Mouse (Mus musculus): ENCODE results near the gene Sla2. TPM values are rescaled to one million over a fixed set of nuclear protein-coding genes. Genes with fewer than 3 reads are reported as not detected.
"Not testable (repeated sequence)": the region's sequence is repeated elsewhere in the genome, so short reads cannot be mapped to it uniquely, and the experiment has no call there.

The Sla2 gene
- polyA plus RNA-seq, 2 experiments from 2014 or later = 57.8 to 67.4 TPM

DNA sequence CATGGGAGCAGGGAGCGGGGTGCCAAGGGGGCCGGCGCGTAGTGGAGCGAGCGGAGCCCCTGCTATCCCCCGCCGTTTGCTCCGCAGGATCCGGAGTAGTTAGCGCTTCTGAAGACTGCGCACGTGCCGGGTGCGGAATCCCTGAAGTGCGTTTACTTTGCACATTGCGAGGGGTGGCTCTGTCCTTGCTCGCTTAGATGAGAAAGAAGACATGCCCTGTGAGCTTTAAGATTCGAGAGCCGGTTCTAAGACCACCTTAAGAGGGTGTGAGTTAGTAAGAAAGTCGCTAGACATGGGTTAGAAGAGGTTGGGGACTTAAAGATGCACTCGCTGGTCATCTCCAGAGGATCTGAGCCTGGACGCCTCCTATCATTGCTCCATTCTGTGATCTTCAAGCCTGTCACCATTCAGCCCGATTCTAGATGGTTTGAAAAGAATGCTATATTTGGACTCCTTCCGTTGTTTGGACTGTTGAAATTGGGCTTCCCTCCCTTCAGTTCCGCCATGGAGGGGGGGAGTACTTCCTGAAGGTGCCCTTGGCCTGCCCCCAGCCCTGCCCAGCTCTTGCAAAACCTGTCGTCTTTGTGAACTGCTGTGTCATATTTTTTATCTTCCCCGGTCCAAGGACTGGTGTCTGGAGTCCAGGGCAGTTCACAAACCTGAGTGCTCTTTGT is 23.4 kb downstream of the Sla2 start:
- ATAC-seq = peak; percentile 38

GRCm38 (mm10) chr2:156862772-156863486 is 24.1 kb downstream of the Sla2 start, which contains the start of gene Rab5if:
Gene Rab5if (plus strand): TSS chr2:156863128.
- peak; percentile 79 for ATAC-seq

GRCm38 (mm10) chr2:156862041-156862717 is 24.8 kb downstream of the Sla2 start:
- ATAC-seq = peak; percentile 7

DNA sequence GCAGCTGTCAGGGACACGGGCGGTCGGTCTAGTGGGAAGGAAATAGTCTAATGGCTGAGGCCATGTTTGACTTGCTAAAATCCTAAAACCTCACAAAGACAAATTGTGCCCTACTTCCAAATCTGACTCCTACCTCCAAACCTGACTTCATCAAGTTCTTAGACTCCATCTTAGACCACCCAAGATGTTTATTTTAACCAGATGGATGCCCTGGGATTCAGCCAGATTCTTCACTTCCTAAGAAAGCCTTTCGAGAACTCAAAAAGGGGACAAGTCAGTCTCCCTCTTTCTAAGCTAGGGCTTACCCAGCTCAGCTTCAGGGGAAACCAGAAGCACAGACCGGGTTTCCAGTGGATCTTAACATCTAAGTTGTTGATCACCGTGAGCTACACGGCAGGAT is 28.3 kb downstream of the Sla2 start:
- ATAC-seq = no peak

GRCm38 (mm10) chr2:156857835-156858234 is 29.2 kb downstream of the Sla2 start, which contains the start of gene 4930518I15Rik:
Gene 4930518I15Rik (minus strand): TSS chr2:156857946.
- ATAC-seq = no peak

- ATAC-seq = peak; percentile 47
These were observed 29.6 kb downstream of the Sla2 start for GRCm38 (mm10) chr2:156857385-156857791.

- ATAC-seq = no peak
These were observed 30.7 kb downstream of the Sla2 start for GRCm38 (mm10) chr2:156856311-156856710.

DNA sequence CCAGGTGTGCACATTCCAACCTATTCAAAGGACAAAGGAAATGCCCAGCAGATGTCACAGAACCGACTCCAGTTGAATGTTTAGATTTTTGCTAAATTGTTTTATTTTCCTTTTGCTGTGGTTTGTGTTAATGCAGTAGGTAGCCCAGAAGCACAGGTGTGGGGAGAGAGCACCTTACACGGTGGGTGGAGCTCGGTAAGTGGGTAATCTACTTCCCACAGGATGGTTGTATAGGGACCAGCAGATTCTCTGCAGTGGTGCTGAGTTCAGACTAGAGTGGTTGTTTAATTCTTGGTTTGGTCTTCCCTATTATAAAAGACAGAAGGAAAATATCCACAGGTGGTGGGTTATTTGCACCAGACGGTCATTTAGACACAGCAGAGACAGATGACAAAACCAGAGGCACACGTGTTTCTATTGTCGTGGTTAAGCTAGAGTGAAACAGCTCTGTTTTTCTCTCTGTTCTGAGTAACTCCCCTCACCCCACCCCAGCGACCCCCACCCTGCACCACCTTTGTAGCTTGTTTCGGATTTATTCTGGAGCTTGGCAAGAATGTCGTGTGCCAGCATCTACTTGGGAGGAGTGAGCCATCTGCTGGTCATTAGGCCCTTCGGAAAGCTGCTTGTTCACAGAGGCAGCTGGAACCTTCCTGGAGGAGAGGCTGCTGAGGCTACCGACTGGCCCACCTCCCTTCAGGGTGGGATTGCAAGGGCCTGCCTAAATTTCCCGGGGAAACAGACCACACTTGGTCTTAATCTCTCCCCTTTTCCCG is 32.8 kb downstream of the Sla2 start:
- not testable (repeated sequence) for ATAC-seq

DNA sequence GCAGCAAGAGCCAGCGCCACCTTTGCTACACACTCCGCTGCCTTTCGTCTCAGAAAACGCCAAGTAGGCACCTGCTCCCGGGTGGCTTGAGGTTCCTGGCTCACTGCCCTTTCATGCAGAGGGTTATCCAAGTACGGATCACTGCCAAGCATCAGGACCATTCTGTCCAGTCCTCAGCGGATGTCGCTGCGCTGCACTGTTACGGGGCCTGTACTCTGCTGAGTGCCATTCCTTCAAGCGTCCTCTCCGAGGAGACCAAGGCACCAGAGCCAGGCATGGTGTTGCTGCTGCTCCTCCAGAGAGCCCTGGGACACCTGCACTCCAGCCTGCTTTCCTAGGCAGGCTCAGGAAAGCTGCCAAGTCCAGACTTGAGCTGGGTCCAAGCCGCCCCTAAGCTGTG is 33.4 kb downstream of the Sla2 start:
- not testable (repeated sequence) for ATAC-seq

DNA sequence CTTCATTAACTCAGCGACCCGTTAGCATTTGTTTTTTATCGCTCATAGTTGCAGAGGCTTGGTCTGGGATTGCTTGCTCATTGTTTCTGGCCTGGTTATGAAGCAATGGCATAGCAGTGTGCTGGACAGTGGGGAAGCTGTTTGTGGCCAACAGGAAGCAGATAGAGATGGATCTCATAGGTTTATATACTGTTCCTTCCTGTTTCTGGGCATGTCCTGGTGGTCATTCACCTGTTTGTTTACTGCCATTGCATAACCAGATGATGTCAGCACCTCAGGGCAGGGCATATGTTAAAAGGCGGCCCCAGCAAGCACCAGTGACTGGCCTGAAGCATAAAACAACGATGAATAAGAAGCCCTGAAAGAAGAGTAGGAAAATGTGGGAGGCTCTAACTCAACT is 36.5 kb downstream of the Sla2 start:
- ATAC-seq = no peak

- no peak for ATAC-seq
These were observed 38.3 kb downstream of the Sla2 start for GRCm38 (mm10) chr2:156848526-156849182.

DNA sequence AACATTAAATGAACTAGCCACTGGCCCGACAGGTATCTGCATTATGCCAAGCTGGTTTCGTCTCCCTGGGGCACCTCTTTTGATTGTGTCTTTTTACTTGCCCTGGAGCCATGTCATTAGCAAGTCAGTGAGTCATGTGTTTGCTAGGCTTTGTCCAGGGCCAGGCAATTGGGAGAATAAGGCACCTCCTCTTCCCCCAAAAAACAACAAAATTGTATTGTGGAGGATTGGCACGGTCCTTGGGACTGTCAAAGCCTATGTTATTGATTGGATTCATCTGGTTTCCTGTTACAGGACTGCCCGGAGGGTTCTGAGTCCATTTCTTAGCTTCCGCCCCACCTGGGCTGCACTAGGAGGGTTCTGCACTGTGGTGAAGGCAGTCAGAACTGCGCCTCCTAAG is 39.3 kb downstream of the Sla2 start:
- no peak for ATAC-seq

DNA sequence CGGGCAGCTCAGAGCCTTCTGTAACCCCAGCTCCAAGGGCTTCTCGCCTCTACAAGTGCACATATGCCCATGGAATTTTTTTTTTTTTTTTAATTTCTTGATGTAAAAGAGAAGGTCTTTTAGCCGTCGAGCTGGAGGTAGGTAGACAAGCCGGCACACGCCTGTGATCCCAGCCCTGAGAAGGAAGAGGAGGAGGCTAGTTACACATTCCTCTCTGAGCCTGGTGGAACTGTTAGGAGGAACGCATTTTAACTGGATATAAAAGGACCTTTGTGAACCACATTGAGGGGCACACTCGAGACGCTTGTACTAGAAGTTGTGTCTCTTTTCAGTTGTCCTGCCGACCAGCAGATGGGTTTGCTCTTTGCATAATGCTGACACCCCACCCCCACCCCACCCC is 42.3 kb downstream of the Sla2 start:
- ATAC-seq = no peak

- ATAC-seq = no peak
These were observed 43.7 kb downstream of the Sla2 start for GRCm38 (mm10) chr2:156843331-156843730.

DNA sequence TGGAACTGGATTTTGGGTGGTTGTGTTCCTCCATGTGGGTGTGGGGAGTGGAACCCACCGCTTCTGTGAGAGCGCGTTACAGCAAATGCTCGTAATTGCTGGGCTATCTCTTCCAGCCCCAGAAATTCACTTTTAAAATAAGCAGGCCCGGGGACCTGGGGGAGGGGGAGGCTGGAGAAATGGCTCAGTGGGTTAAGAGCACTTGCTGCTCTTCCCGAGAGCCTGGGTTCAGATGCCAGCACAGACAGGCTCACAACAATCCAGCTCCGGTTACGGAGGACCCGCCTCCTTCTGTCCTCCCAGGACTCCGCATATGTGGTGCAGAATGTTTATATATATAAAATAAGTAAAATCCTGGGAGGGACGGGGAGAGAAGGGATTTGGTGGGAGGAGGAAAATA is 44.3 kb downstream of the Sla2 start:
- ATAC-seq = no peak

GRCm38 (mm10) chr2:156841841-156842706 is 44.9 kb downstream of the Sla2 start:
- ATAC-seq = peak; percentile 31

- peak; percentile 21 for ATAC-seq
These were observed 45.8 kb downstream of the Sla2 start for GRCm38 (mm10) chr2:156841028-156841840.

DNA sequence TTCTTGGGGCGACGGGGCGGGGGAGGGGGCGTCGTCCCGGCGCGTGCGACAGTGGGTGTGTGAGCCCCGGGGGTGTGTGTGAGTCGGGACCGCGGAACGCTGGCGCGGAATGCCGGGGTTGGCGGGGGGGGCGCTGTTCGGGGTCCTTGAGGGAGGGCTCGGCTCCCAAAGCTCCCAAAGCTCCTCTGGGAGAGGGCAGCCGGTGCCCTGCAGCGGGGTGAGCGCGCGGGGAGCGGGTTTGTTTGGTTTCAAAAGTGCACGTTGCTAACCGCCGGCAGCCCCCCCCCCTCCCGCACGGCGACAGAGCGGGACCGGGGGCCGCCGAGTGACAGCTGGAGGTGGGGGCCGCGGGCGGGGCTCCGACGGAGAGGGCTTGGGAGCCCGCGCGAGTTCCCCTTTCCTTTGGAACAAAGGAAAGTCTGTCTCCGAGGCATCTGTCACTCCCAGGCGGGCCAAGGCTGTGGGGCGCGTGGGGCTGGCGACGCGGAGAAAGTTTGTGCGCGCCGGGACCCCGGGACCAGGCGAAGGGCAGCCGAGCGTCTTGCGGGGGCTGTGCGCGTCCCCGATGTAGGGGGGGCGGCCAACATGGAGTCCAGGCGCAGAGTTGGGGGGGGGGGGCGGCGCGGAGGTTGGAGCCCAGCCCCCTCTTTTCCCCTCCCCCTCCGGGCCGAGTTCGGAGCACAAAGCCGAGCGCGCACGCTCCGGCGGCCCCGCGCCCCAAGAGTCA is 46.5 kb downstream of the Sla2 start:
- no peak for ATAC-seq

Data from activated CD4-positive, CD25-positive, alpha-beta regulatory T cell, adult 4 months (primary cell).